Mouse (Mus musculus) induced T-regulatory cell, adult 2 months (primary cell): ENCODE measurements around the gene Junb.
A peak's percentile ranks its signal among the peaks of the same experiment; 100 is the strongest.

Experiments used
- DNase-seq: peaks from one replicate; pipeline ENCODE4 v3.0.0-alpha.2; 2012; ENCODE audit warnings: low read depth

Junb gene

GRCm38 (mm10) chr8:84937620-84938485 is 40.7 kb downstream of the Junb start:
- DNase-seq = no peak

- DNase-seq = peak; percentile 77
These were observed 41.5 kb downstream of the Junb start, which contains the start of gene Mast1 for GRCm38 (mm10) chr8:84936962-84937546. Mast1 (minus strand) TSS chr8:84937359.

GRCm38 (mm10) chr8:84936041-84936961 is 42.2 kb downstream of the Junb start:
- DNase-seq = no peak

- no peak for DNase-seq
These were observed 43.0 kb downstream of the Junb start for GRCm38 (mm10) chr8:84935489-84935888.

GRCm38 (mm10) chr8:84934860-84935259 is 43.7 kb downstream of the Junb start:
- peak; percentile 48 for DNase-seq

GRCm38 (mm10) chr8:84933767-84934559 is 44.6 kb downstream of the Junb start:
- peak; percentile 10 for DNase-seq

GRCm38 (mm10) chr8:84930582-84930981 is 47.9 kb downstream of the Junb start:
- no peak for DNase-seq

GRCm38 (mm10) chr8:84928456-84929306 is 49.8 kb downstream of the Junb start:
- peak; percentile 81 for DNase-seq

GRCm38 (mm10) chr8:84927513-84927912 is 51.0 kb downstream of the Junb start:
- no peak for DNase-seq

GRCm38 (mm10) chr8:84925557-84925956 is 53.0 kb downstream of the Junb start:
- no peak for DNase-seq
